Mouse (Mus musculus) brain, embryonic 14.5 days (tissue): ENCODE results near the gene Cln6. TPM values are rescaled to one million over a fixed set of nuclear protein-coding genes. Genes with fewer than 3 reads are reported as not detected.
"Not testable (repeated sequence)": the region's sequence is repeated elsewhere in the genome, so short reads cannot be mapped to it uniquely, and the experiment has no call there.

Experiments used
- DNase-seq: peaks from one replicate; pipeline ENCODE4 v3.0.0-alpha.2; 2011; ENCODE audit warnings: low read depth
- CTCF ChIP-seq: fragments of 200-500 bp; IDR thresholded peaks from 2 replicates; pipeline ENCODE4 v1.5.1; 2012; ENCODE audit warnings: inconsistent platforms, mild to moderate bottlenecking, moderate library complexity, borderline replicate concordance; ENCODE audit not compliant: insufficient read depth, insufficient read length; ENCODE audit errors: extremely low read depth
- POLR2A ChIP-seq: fragments of 200-500 bp; IDR thresholded peaks from 2 replicates; pipeline ENCODE4 v1.6.1; 2012; ENCODE audit warnings: mild to moderate bottlenecking, inconsistent platforms, borderline replicate concordance; ENCODE audit not compliant: poor library complexity, insufficient read depth, insufficient read length, severe bottlenecking; ENCODE audit errors: extremely low read depth
- polyA plus RNA-seq: library from polyadenylated mRNA; depleted of rRNA; stranded (reverse); fragments of >200 nt; gene quantifications from 2 replicates; pipeline ENCODE4 v1.2.3, GENCODE M21; 2012

The Cln6 gene
- polyA plus RNA-seq, 1 experiment = 13.8 TPM

GRCm38 (mm10) chr9:62819494-62819893, 19.1 kb upstream of the Cln6 start:
- TF ChIP-seq CTCF = no peak
- no peak for TF ChIP-seq POLR2A
- no peak for DNase-seq

GRCm38 (mm10) chr9:62819910-62820309, 18.7 kb upstream of the Cln6 start:
- not testable (repeated sequence) for DNase-seq

- no peak for TF ChIP-seq CTCF
- no peak for TF ChIP-seq POLR2A
Observed at GRCm38 (mm10) chr9:62820829-62821228, 17.8 kb upstream of the Cln6 start.

GRCm38 (mm10) chr9:62821811-62822210, 16.8 kb upstream of the Cln6 start:
- DNase-seq = no peak
- TF ChIP-seq POLR2A = no peak

More at GRCm38 (mm10) chr9:62820829-62821228, 17.8 kb upstream of the Cln6 start:
- DNase-seq = no peak

GRCm38 (mm10) chr9:62825791-62826393, 12.7 kb upstream of the Cln6 start:
- DNase-seq = peak; percentile 61
- no peak for TF ChIP-seq POLR2A
- no peak for TF ChIP-seq CTCF

- no peak for TF ChIP-seq CTCF
- TF ChIP-seq POLR2A = no peak
- no peak for DNase-seq
Observed at GRCm38 (mm10) chr9:62826456-62826855, 12.1 kb upstream of the Cln6 start.

GRCm38 (mm10) chr9:62827939-62828652, 10.5 kb upstream of the Cln6 start:
- DNase-seq = peak; percentile 81
- TF ChIP-seq CTCF (no peak), POLR2A (no peak)

- peak; percentile 92 for TF ChIP-seq CTCF
- TF ChIP-seq POLR2A = 0 out of 2 replicates have a peak, but pooled peaks have one; percentile 9
- peak; percentile 98 for DNase-seq
Observed at GRCm38 (mm10) chr9:62828662-62829086, 9.9 kb upstream of the Cln6 start.

- no peak for DNase-seq
- no peak for TF ChIP-seq CTCF
- no peak for TF ChIP-seq POLR2A
Observed at GRCm38 (mm10) chr9:62829877-62830276, 8.7 kb upstream of the Cln6 start.

GRCm38 (mm10) chr9:62834906-62835305, 3.7 kb upstream of the Cln6 start:
- DNase-seq = no peak

GRCm38 (mm10) chr9:62835705-62836446, 2.7 kb upstream of the Cln6 start:
- TF ChIP-seq CTCF = no peak
- TF ChIP-seq POLR2A = no peak
- peak; percentile 26 for DNase-seq

More at GRCm38 (mm10) chr9:62834906-62835305, 3.7 kb upstream of the Cln6 start:
- TF ChIP-seq POLR2A = no peak
- no peak for TF ChIP-seq CTCF

- TF ChIP-seq POLR2A (no peak), CTCF (no peak)
- DNase-seq = no peak
Observed at GRCm38 (mm10) chr9:62837611-62838010, 974 bp upstream of the Cln6 start.

- TF ChIP-seq POLR2A = no peak
- DNase-seq = no peak
Observed at GRCm38 (mm10) chr9:62838146-62838505, 459 bp upstream of the Cln6 start.
